Mouse (Mus musculus): ENCODE data around the gene Mcidas. TPM values are rescaled to one million over a fixed set of nuclear protein-coding genes. Genes with fewer than 3 reads are reported as not detected.

The Mcidas gene
- total RNA-seq (2015): not detected in 2 replicates
- total RNA-seq (2017): not detected in 2 replicates

DNA sequence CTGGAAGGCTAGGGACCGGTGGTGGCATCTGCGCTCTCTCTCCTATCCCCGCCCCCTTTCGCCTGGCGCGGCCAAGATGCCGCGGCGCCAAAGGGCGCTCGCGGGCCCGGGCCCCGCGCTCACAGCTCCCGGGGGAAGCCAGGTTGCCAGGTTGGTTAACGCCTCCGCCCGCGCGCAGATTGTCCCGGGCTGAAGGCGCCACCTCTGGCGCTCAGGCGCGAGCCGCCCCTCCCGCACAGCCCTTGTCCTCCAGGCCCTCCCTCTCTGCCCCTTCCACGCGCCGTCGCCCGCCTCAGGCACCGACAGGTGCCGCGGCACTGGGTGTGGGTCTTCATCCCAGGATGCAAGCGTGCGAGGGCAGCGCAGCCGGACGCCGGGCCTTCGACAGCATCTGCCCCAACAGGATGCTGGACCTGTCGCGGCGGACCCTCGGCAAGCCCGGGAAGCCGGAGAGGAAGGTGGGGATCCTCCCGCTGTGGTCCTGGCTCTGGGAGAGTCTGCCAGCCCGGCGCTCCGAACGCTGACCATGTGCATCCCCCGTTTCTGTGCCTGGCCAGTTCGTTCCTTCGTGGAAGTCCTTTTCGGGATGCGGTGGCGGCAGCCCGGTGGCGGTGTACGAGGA is at the start of gene Mcidas:
Gene Mcidas (plus strand): TSS at position 315 of the 622 bp plus-strand sequence.
- peak; percentile 10; the same call in 1 of the 2 replicates for ATAC-seq (ENCODE audit: poor library complexity, severe bottlenecking)

DNA sequence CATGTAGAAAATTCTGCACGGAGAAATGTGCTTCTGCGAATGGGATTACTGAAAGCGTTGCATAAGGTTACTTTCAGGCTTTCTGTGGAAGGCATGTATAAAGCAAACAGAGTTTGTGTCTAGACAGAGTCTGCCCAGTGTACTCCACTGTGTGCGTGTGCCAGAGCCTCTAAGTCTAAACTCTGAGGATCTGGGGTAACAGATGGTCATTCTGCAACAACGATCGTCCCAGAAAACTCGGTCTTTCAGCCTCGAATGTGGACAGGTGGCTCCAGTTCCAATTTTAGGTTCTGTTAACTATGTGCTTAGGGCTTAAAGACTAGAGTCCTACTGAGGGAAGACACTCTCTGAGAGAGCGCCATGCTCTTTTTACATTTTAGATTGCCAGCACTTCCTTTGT is 48.3 kb upstream of the Mcidas start:
- ATAC-seq (ENCODE audit: poor library complexity, severe bottlenecking): no peak

DNA sequence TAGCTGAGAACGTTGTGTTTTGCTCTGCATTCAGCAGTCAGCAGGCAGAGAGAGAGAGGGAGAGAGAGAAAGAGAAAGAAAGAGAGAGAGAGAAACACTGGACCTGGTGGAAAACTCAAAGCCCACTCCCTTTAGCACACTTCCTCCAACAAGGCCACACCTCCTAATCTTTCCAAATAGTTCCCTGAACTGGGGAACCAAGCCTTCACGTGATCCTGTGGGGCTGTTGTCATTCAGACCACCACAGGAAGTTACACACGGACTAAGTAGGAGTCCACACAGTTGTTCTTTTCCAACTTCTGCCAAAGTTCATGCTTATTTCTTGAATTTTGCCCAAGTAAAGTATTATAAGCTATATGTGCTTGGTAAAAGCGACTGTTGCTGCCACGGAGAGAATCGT is 47.7 kb upstream of the Mcidas start:
- peak; percentile 93 for ATAC-seq (ENCODE audit: poor library complexity, severe bottlenecking)

DNA sequence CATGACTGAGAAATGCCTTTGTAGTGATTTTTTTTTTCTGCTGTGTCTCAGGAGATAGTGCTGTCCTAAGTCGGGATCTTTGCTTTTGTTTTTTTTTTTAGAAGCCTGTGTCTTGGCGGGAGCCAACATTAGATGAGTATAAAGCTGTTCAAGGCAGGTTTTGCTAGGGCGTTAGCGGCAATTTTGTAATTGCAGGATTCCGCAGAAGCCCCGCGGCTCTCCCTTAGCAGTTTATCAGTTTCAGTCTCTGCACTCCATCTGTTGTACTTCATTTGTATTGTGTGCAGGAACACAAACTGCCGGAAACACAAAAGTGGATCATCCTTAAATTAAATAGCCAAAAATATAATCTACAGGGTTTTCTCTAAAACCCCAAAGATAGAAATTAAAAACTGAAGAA is 39.6 kb upstream of the Mcidas start:
- no peak for ATAC-seq (ENCODE audit: poor library complexity, severe bottlenecking)

- no peak for ATAC-seq (ENCODE audit: poor library complexity, severe bottlenecking)
These were observed 30.6 kb upstream of the Mcidas start for GRCm38 (mm10) chr13:112963081-112963480.

- no peak for ATAC-seq (ENCODE audit: poor library complexity, severe bottlenecking)
These were observed 29.2 kb upstream of the Mcidas start for GRCm38 (mm10) chr13:112964421-112964820.

DNA sequence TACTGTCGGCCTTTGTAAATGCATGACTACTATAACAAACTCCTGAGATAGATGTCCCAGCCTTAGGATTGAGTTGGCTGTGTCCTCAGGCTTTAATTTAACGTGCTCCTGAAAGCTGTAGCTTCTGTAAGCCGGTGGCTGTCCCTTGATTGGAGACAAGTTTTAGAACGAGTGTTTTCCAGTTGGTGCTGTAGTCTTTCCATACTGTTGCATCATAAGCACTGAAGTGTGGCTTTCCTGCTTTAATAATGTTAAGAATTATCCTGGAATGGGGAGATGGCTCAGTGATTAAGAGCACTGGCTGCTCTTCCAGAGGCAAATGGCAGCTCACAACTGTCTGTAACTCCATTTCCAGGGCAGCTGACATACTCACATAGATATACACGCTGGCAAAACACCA is 26.4 kb upstream of the Mcidas start:
- no peak for ATAC-seq (ENCODE audit: poor library complexity, severe bottlenecking)

DNA sequence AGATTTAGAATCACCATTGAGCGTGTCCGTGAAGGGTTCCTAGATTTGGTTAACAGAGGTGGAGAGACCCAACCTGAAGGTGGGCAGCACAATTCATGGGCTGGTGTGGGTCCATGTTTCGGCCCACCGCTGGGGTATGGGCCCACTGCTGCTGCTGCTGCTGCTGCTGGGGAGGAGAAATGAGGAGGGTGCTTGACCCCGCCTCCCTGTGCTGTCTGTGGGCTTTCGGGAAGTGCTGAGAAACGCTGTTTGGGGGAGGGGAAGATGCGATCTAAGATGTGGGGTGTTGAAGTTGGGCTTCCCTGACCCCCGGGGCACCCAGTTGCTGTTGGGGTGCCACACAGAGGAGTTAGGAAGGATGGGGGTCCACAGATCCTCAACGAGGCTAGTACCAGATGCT is 16.9 kb upstream of the Mcidas start:
- ATAC-seq (ENCODE audit: poor library complexity, severe bottlenecking): peak; percentile 83

DNA sequence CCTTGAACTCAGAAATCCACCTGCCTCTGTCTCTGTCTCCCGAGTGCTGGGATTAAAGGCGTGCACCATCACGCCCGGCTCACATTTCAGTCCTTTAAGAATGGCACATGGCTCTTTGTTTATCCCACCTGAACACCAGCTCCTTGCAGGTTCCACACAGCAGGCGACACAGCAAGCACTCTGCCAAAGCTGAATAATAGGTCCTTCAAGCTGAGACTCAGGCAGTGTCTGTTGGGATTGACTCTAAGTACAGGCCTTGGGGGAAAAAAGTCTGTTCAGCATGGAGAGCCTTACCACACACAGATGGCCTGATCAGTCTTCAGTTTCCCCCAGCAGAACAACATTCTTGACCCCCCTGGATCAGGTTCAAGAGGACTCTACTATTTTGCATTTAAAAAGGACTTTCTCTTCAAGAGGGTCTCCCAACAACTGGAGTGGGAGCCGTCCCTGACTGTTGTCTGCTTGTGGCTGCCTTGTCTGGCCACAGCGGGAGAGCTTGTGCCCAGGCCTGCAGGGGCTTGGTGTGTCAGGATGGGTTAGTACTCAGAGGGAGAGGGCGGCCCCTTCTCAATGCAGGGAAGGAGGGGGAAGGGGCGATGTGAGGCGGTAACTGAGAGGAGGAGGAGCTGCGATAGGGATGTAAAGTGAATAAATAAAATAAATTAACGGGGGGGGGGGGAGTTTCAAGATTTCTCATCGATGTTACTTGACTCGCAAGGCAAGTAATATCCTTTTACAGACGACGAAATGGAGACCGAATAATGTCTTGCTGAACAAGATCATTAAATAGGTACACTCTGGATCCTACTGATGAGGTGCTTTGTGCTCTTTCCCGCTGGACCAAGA is 7.8 kb upstream of the Mcidas start:
- ATAC-seq (ENCODE audit: poor library complexity, severe bottlenecking): no peak

DNA sequence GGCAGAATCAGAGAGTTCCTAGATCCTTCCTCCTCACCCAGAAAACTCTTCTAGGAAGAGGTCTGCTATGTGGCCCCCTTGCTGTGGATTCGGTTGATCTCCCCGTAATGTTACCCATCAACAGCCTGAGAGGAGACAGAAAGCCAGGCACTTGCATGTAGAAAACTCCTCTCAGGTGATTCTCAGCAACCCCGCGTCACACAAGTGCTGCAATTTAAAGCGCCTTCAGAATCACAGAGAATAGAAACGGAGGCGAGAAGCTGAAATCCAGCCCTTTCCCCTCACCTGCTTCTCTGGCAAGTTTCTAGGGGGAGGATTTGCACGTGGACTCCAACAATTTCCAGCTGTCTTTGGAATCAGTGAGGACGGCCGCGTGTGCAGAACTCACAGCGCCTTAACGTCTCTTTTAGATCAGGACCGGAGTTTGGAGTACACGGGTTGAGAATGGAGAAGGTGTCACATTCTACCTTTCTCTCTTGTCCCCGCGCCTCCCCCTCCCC is 7.1 kb upstream of the Mcidas start:
- ATAC-seq (ENCODE audit: poor library complexity, severe bottlenecking): no peak

DNA sequence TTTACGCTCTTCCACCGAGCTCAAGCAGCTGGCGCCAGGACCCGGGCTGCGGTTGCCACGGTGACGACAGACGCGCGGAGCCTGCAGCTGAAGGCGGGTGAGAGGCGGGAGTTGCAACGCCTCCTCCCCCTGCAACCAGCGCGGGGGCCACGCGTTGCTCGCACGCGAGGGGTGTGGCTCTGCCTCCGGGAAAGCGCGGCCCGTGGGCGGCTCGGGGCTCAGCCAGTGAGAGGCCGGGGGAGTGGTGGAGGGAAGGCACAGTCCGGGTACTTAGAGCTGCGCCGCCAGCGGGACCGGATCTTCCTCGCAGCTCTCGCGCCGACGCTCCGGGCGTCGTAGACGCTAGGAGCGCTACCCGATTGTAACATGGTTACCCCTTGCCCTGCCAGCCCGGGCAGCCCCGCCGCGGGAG is 6.1 kb upstream of the Mcidas start, which contains the start of gene Ccno:
Gene Ccno (plus strand): TSS at position 271 of the 412 bp plus-strand sequence.
- peak; percentile 83 for ATAC-seq (ENCODE audit: poor library complexity, severe bottlenecking)

GRCm38 (mm10) chr13:112987991-112988390 is 5.7 kb upstream of the Mcidas start:
- ATAC-seq (ENCODE audit: poor library complexity, severe bottlenecking): peak; percentile 10

DNA sequence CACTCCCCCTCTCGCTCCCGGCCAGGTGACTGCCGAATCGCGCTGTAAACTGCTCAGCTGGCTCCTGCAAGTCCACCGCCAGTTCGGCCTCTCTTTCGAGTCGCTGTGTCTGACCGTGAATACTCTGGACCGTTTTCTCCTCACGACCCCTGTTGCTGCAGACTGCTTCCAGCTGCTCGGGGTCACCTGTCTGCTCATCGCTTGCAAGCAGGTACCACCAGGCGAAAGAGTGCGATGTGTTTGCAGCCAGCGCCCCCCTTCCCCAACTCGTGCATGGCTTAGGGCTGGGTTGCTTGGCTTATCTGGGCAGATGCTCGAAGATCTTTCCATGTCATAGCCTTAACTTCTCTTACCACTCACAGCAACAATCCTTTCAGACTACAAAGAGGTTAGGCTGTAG is 4.8 kb upstream of the Mcidas start:
- ATAC-seq (ENCODE audit: poor library complexity, severe bottlenecking): no peak

GRCm38 (mm10) chr13:112989541-112989940 is 4.1 kb upstream of the Mcidas start:
- no peak for ATAC-seq (ENCODE audit: poor library complexity, severe bottlenecking)

DNA sequence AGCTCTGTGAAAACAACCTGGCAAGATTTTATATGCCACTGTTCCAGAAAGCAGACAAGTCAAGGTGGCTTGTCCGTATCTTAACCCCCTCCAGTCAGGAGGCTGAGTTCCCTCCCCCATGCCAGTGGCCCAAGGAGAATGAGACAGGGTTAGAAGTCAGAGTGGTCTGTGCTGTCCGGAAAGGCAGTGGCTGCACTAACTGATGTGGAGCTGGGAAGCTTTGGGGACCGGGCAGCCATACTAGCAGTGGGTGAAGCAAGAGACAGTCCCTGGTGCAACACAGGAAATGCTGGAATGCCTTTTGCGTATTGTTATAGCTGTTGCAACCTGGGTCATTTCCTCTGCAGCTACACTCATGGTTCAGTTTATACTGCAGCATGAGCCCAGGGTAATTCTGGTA is 3.3 kb upstream of the Mcidas start:
- peak; percentile 34 for ATAC-seq (ENCODE audit: poor library complexity, severe bottlenecking)

- peak; percentile 61 for ATAC-seq (ENCODE audit: poor library complexity, severe bottlenecking)
These were observed 546 bp downstream of the Mcidas start for GRCm38 (mm10) chr13:112994191-112994590.

GRCm38 (mm10) chr13:112996407-112996806 is 2.8 kb downstream of the Mcidas start:
- ATAC-seq (ENCODE audit: poor library complexity, severe bottlenecking): 0 out of 2 replicates have a peak, but pooled peaks have one; percentile 9

DNA sequence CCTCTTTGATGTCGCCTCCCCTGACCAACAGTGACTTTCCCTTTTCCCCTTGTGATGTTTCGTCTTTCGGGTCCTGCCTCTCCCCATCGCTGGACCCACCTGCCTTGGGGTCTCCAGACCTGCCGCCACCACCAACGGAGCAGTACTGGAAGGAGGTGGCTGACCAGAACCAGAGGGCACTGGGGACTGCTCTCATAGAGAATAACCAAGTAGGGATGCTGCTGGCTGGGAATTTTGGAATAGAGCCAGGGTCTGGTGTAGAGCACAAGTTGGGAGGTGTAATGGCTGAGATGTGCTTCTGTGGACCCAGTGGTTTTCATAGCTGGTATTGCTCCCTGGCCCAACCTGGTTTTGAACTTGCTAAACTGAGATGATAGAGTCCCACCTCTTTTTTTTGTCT is 3.7 kb downstream of the Mcidas start:
- ATAC-seq (ENCODE audit: poor library complexity, severe bottlenecking): no peak

DNA sequence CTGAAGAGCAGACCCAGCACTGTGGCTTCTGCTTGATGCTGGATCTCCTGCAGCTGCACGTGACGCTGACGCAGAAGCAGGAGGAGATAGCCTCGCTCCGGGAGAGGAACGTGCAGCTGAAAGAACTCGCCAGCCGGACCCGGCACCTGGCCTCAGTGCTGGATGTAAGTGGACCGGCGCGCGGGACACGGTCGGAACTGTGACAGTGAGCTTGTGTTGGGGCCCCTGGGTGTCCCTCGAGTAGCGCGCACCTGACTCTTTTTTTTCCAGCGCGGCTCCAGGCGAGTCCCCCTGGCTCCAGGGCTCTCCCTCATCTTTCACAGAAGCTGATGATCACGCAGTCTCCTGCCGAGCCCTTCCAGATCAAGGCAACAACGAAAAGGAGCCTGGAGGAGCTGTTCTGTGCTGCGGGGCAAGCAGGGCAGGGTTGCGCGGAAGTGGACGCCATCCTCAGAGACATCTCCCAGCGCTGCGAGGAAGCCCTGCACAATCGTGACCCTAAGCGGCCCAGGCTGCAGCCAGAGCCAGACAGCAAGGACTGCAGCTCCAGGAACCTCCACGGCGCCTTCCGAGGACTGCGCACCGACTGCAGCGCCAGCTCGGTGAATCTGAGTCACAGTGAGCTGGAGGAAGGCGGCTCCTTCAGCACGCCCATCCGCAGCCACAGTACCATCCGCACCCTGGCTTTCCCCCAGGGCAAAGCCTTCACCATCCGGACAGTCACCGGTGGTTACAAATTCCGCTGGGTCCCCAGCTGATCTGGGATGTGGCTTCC is 5.0 kb downstream of the Mcidas start:
- peak; percentile 20 for ATAC-seq (ENCODE audit: poor library complexity, severe bottlenecking)

GRCm38 (mm10) chr13:113000090-113000489 is 6.4 kb downstream of the Mcidas start:
- ATAC-seq (ENCODE audit: poor library complexity, severe bottlenecking): no peak

All from megakaryocyte, adult 5-6 weeks (primary cell).